Mouse (Mus musculus) cortical plate, adult 2 months (tissue): ENCODE results near the gene Fam198a. TPM values are rescaled to one million over a fixed set of nuclear protein-coding genes. Genes with fewer than 3 reads are reported as not detected.

Experiments used
- H3K27ac ChIP-seq: fragments of 200-500 bp; 2 replicates; pipeline ENCODE4 v1.5.1; 2012; ENCODE audit warnings: low read length, control low read depth, inconsistent platforms; ENCODE audit not compliant: insufficient read depth
- H3K4me1 ChIP-seq: fragments of 200-500 bp; 2 replicates; pipeline ENCODE4 v1.6.1; 2011; ENCODE audit warnings: low read length; ENCODE audit not compliant: control insufficient read depth, insufficient read depth
- H3K4me3 ChIP-seq: fragments of 200-500 bp; 2 replicates; pipeline ENCODE4 v1.5.1; 2011; ENCODE audit warnings: mild to moderate bottlenecking, low read length, control low read depth; ENCODE audit not compliant: insufficient read depth
- CTCF ChIP-seq: fragments of 200-500 bp; IDR thresholded peaks from 2 replicates; pipeline ENCODE4 v1.5.1; 2011; ENCODE audit warnings: mild to moderate bottlenecking, control low read depth, low read length; ENCODE audit not compliant: insufficient read depth; ENCODE audit errors: extremely low read depth
- POLR2A ChIP-seq: fragments of 200-500 bp; IDR thresholded peaks from 2 replicates; pipeline ENCODE4 v1.6.1; 2011; ENCODE audit warnings: mild to moderate bottlenecking, low read length, control low read depth; ENCODE audit not compliant: insufficient read depth; ENCODE audit errors: extremely low read depth
- polyA plus RNA-seq: library from polyadenylated mRNA; depleted of rRNA; stranded (reverse); fragments of >200 nt; gene quantifications from 2 replicates; pipeline ENCODE4 v1.2.3, GENCODE M21; 2012; rRNA removed

The Fam198a gene
- polyA plus RNA-seq, 1 experiment = 4.9 TPM

DNA sequence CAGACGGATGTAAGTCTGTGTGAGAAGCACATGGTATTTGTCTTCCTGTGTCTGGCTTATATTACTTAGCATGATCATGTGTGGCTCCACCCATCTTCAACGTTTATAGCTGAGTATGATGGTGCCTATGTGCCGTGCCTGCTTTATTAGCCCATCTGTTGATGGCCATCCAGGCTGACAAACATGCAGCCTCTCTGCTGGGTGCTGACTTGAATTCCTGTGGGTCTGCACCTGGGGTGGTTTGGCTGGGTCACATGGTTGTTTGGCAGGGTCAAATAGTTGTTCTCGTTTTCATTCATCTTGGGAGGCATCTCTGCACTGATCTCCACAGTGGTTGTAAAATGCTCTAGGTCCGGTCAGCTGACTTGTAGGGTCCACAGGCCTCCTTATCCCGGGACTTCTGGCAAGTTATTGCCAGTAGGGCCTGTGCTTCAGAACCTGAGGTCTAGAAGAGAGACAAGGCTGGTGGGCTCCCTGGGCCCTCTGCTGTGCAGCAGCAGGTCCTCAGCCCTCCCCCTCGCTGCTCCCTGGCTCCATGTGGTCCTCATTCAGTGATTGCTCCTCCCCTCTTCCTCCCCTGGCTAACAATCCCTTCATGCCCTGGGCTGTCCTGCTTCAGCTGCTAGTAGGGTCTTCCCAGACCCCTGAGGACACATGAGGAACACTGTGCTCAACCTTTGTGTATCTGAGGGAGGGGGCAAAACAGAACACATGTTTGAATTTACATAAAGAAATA is 75.2 kb downstream of the Fam198a start:
- Histone ChIP-seq H3K4me1 (peaks cover 2% of the 10 kb centered on the region; the same call in 1 of the 2 replicates), H3K27ac (no peak overlapping the region)

DNA sequence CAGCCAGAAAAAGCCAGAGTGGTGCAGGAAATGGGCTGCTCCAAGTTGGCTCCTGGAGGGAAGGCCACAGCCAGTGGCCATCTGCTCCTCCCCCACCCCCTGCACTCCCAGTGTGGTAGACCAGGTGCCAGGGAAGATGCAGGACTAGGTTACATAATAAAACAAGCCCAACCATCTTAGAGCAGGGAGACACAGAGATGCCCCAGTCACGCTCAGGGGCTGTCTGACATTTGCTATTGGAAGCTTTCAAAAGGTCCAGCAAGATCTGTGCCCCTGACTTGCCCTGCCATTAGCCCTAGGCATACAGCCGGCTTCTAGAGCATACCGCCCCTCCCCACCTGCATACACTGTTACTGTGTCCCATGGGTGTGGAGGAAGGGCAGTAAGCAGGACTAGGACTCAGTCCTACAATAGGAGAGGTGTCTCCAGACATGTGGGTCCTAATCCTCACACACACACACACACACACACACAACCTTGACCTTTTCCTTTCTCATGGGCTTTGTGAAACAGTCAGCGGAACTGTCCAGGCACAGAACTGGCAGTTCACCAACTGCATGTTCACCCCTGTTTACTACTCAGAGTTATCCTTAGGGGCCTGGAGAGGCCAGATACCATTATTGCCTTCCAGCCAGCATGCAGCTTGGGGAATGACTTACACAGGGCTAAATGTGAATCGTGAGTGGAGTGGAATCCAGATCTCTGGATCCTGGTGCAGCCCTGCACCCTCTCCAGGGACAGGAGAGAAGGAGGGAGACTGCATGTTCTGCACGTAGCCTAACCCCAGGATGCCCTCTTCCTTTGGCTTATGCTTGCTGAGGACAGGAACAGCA is 76.5 kb downstream of the Fam198a start:
- TF ChIP-seq CTCF (no peak), POLR2A (no peak)
- no peak overlapping the region for H3K4me3 ChIP-seq
- H3K27ac ChIP-seq = peak overlapping the region; percentile 26
- H3K4me1 ChIP-seq = peaks cover 2% of the 10 kb centered on the region; the same call in 1 of the 2 replicates

More for the DNA sequence above, 75.2 kb downstream of the Fam198a start:
- TF ChIP-seq POLR2A (no peak), CTCF (no peak)
- H3K4me3 ChIP-seq = no peak overlapping the region

DNA sequence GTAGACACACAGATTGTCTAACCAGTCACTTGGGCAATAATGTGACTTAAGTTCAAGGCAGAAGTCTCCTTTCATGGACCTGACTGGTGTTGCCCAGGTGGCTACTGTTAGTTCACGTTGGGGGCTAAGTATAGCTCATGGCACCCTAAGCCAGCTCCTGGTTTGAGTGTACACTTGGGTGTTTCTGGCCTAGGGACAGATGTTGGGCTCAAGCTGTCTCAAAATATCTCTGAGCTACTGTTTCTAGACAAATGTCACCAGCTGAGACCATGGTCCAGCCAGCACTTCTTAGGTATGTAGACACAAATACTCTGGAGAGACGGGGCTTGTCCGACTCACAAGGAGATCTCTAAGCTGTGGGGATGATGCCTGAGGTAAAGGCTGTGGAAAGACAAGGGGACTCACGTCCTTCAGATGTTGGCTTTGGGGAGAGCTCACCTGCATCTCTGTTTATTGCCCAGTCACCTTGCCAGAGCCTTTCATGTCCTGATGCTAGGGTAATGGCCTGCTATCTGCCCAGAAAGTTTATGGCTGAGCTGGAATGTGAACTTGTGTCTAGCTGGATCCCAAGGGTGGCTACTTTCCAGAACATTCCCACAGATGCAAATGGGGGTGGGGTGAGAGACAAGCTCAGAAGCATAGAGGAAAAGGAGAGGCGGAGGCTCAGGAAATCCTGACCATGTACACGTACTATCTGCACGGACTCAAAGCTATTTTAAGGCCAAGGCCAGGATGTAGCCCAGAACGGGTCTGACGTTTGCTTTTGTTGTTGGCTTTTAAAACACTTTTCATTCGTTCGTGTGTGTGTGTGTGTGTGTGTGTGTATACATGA is 77.3 kb downstream of the Fam198a start:
- peaks cover 2% of the 10 kb centered on the region; the same call in 1 of the 2 replicates for H3K4me1 ChIP-seq
- TF ChIP-seq CTCF = no peak
- TF ChIP-seq POLR2A = no peak
- peak overlapping the region; percentile 68 for H3K27ac ChIP-seq

DNA sequence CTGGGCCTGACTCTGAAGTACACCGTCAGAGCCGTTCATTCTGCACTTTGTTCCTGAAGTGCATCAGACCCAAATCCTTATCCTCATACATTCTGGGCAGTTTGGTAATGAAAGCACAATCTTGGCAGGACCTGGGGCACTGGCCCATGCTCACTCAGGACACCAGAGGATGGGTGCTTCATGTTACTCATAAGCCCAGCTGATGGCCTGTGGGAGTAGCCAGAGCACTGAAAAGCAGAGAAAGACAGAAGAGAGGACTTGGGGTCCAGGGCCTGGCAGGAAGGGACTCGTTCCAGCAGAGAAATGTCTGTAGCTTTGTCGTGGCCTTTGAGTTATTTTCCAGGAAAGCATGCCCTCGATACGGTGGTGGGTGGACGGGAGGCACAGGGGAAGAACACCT is 79.0 kb downstream of the Fam198a start:
- no peaks in the 10 kb centered on the region for H3K4me1 ChIP-seq
- H3K27ac ChIP-seq = no peak overlapping the region
- H3K4me3 ChIP-seq = no peak overlapping the region
- no peak for TF ChIP-seq POLR2A
- no peak for TF ChIP-seq CTCF

More for the DNA sequence above, 77.3 kb downstream of the Fam198a start:
- no peak overlapping the region for H3K4me3 ChIP-seq

Other genes starting within 250 kb of the Fam198a start
- gene Sec22c, start 245.5 kb upstream of the Fam198a start, polyA plus RNA-seq = 13.9 and 15.4 TPM in 2 replicates
- 119 and 120 TPM in 2 replicates for gene Ss18l2, start 240.7 kb upstream of the Fam198a start, polyA plus RNA-seq
- gene Nktr, start 231.8 kb upstream of the Fam198a start, polyA plus RNA-seq = 127 and 133 TPM in 2 replicates
- gene Zfp651, start 191.7 kb upstream of the Fam198a start, polyA plus RNA-seq = 97.8 and 115 TPM in 2 replicates
- gene Klhl40, start 173.4 kb upstream of the Fam198a start, polyA plus RNA-seq = 6.6 and 8.7 TPM in 2 replicates
- 21.2 and 22.4 TPM in 2 replicates for gene Hhatl, start 158.5 kb upstream of the Fam198a start, polyA plus RNA-seq
- 11.8 and 13.4 TPM in 2 replicates for gene Ccdc13, start 111.5 kb upstream of the Fam198a start, polyA plus RNA-seq
- gene Higd1a, start 92.6 kb upstream of the Fam198a start, polyA plus RNA-seq = 97.6 and 101 TPM in 2 replicates
- gene Ackr2, start 52.6 kb upstream of the Fam198a start, polyA plus RNA-seq = 4.7 and 5.7 TPM in 2 replicates
- gene Cyp8b1, start 34.7 kb upstream of the Fam198a start, polyA plus RNA-seq = not detected in 2 replicates
- gene Pomgnt2, start 46.1 kb downstream of the Fam198a start, polyA plus RNA-seq = 30.0 and 31.4 TPM in 2 replicates
- gene Snrk, start 166.3 kb downstream of the Fam198a start, polyA plus RNA-seq = 78.6 and 79.6 TPM in 2 replicates